Mouse (Mus musculus) lung, embryonic 15.5 days (tissue): ENCODE results near the gene Grk2. TPM values are rescaled to one million over a fixed set of nuclear protein-coding genes. Genes with fewer than 3 reads are reported as not detected.

Experiments used
- ATAC-seq: fragments of 200-750 bp; cut with Nextera tagmentation; 2 replicates; pipeline ENCODE4 v1.8.0; 2017; ENCODE audit warnings: moderate number of reproducible peaks, borderline replicate concordance; ENCODE audit not compliant: low FRiP score, low TSS enrichment; ENCODE audit errors: extremely low read depth
- H3K27ac ChIP-seq: fragments of 300-500 bp; sonication (generic); 2 replicates; pipeline ENCODE4 v1.5.1; 2015; ENCODE audit warnings: moderate library complexity, mild to moderate bottlenecking, inconsistent platforms
- H3K27me3 ChIP-seq: fragments of 300-500 bp; sonication (generic); 2 replicates; pipeline ENCODE4 v1.6.1; 2015; ENCODE audit warnings: inconsistent platforms
- H3K36me3 ChIP-seq: fragments of 300-500 bp; sonication (generic); 2 replicates; pipeline ENCODE4 v1.6.1; 2015; ENCODE audit warnings: inconsistent platforms
- H3K4me1 ChIP-seq: fragments of 300-500 bp; sonication (generic); 2 replicates; pipeline ENCODE4 v1.6.1; 2015; ENCODE audit warnings: inconsistent platforms
- H3K4me2 ChIP-seq: fragments of 300-500 bp; sonication (generic); 2 replicates; pipeline ENCODE4 v1.6.1; 2015; ENCODE audit warnings: inconsistent platforms, mild to moderate bottlenecking, moderate library complexity
- H3K4me3 ChIP-seq: fragments of 300-500 bp; sonication (generic); 2 replicates; pipeline ENCODE4 v1.5.1; 2015; ENCODE audit warnings: mild to moderate bottlenecking, inconsistent platforms
- H3K9ac ChIP-seq: fragments of 300-500 bp; sonication (generic); 2 replicates; pipeline ENCODE4 v1.6.1; 2015; ENCODE audit warnings: inconsistent platforms
- H3K9me3 ChIP-seq: fragments of 300-500 bp; sonication (generic); 2 replicates; pipeline ENCODE4 v1.6.1; 2016; ENCODE audit warnings: inconsistent platforms
- WGBS: fragments of 180-500 bp; shearing (Covaris S2); methylation state at CpG from one replicate; pipeline ENCODE4 v1.1.7; 2015; 5-methylcytosine and 5-hydroxymethylcytosine counted together
- polyA plus RNA-seq: library from polyadenylated mRNA; unstranded; fragments of >200 nt; fragmentation: Nextera tagmentation; extraction: Ambion mirVana; gene quantifications from 2 replicates; pipeline ENCODE4 v1.2.1, GENCODE M21; 2015

Grk2 gene
- polyA plus RNA-seq = 16.2 and 16.7 TPM in 2 replicates

DNA sequence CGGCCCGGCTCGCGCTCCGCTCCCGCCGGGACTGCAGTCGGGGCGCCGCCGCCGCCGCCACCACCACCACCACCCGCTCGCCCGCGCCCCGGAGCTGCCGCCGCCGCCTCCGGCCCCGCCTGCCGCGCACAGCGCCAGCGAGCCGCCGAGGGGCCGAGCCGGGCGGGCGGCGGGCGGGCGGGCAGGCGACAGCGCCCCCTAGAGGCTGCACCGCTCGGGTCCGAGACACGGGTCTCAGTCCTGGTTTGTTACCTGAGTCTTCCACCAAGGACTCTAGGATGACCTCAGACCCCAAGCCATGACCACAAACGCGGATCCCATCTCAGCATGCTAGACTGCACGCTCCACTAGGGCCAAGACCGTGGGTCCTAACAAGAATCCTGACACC is at the start of gene Grk2:
Gene Grk2, minus strand, starts transcription at position 33 of the 388 bp plus-strand sequence.
- H3K27ac ChIP-seq = peak within 1 kb of the TSS; percentile 80
- peaks cover 43% of the 10 kb centered on the region for H3K4me1 ChIP-seq
- H3K27me3 ChIP-seq = no peaks in the 10 kb centered on the region
- no peaks in the 10 kb centered on the region for H3K9me3 ChIP-seq
- peak within 1 kb of the TSS; percentile 96 for H3K9ac ChIP-seq
- H3K4me2 ChIP-seq = peak within 1 kb of the TSS; percentile 79
- peak; percentile 75; the same call in 1 of the 2 replicates for ATAC-seq
- H3K36me3 ChIP-seq = no peaks in the 10 kb centered on the region
- 0% methylated on average over 45 of the region's 46 CpGs for WGBS
- H3K4me3 ChIP-seq = peak within 1 kb of the TSS; percentile 98

DNA sequence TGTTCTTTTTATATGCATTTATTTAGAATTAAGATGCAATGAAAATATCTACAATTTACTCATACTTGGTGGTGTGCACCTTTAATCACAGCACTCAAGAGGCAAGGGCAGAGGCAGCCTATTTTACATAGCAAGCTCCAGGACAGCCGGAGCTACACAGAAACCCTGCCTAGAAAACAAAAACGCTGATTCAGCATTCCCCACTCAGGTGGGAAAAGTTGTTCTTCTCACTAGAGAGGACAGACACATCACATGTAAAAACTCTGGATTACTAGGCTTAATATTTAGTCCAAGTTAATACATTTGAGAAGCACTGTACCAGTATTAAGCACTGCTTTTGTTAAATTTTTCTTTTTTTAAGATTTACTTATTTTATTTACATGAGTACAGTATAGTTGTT is 43.4 kb upstream of the Grk2 start:
- Histone ChIP-seq H3K4me1 (no peaks in the 10 kb centered on the region), H3K9me3 (no peaks in the 10 kb centered on the region), H3K4me3 (no peak overlapping the region), H3K27ac (no peak overlapping the region), H3K36me3 (peaks cover 72% of the 10 kb centered on the region), H3K4me2 (no peak overlapping the region), H3K9ac (no peak overlapping the region), H3K27me3 (no peaks in the 10 kb centered on the region)
- WGBS = 86% methylated on average over 2 of the region's 2 CpGs
- no peak for ATAC-seq

DNA sequence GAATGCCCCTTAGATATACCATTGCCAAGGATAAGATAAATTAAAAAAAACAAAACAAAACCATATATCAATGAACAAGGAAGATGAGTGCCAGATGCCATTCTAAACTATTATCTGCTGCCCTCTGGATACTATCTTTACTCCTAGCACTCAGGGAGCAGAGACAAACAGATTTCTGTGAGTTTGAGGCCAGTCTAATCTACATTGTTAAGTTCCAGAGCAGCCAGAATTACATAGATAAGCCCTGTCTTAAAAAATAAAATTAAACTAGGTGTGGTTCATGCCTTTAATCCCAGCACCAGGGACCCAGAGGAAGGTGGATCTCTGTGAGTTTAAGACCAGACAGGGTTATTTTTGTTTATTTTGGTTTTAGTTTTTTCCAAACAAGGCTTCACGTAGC is 40.5 kb upstream of the Grk2 start:
- no peak overlapping the region for H3K4me3 ChIP-seq
- H3K27ac ChIP-seq = no peak overlapping the region
- H3K4me2 ChIP-seq = no peak overlapping the region
- no peak for ATAC-seq
- no peaks in the 10 kb centered on the region for H3K27me3 ChIP-seq
- H3K9me3 ChIP-seq = no peaks in the 10 kb centered on the region
- no peaks in the 10 kb centered on the region for H3K4me1 ChIP-seq
- H3K9ac ChIP-seq = no peak overlapping the region
- peaks cover 84% of the 10 kb centered on the region for H3K36me3 ChIP-seq
- WGBS = 69% methylated on average over 1 of the region's 1 CpGs

GRCm38 (mm10) chr19:4338162-4338561 is 32.1 kb upstream of the Grk2 start:
- Histone ChIP-seq H3K9ac (no peak overlapping the region), H3K9me3 (no peaks in the 10 kb centered on the region), H3K4me3 (no peak overlapping the region), H3K27me3 (no peaks in the 10 kb centered on the region), H3K27ac (no peak overlapping the region), H3K4me2 (no peak overlapping the region), H3K4me1 (peaks cover 9% of the 10 kb centered on the region), H3K36me3 (peaks cover 44% of the 10 kb centered on the region)
- no peak for ATAC-seq
- 26% methylated on average over 2 of the region's 2 CpGs for WGBS

DNA sequence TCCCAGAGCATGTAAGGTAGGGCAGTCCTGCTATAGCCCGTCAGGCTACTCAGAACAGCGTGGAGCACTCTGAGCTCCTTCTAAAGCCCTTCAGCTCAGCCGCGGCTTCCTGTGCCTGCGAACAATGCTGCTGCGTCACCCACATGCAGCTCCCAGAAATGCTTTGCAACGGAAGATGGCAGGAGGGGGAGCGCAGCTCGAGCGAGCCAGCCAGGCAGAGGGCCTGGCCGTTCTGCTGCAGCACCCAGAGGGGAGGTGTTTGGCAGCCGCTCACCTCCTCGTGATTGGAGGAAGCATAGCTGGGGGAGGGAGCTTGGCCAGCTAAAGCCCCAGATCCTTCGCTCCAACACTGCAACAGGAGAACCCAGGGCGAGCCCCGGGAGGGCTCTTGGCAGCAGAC is 27.8 kb upstream of the Grk2 start:
- peak overlapping the region; percentile 77 for H3K4me2 ChIP-seq
- WGBS = under 1% methylated on average over 16 of the region's 16 CpGs
- H3K36me3 ChIP-seq = peaks cover 27% of the 10 kb centered on the region
- peak overlapping the region; percentile 88 for H3K27ac ChIP-seq
- H3K4me1 ChIP-seq = peaks cover 21% of the 10 kb centered on the region
- no peaks in the 10 kb centered on the region for H3K9me3 ChIP-seq
- H3K9ac ChIP-seq = peak overlapping the region; percentile 54
- no peaks in the 10 kb centered on the region for H3K27me3 ChIP-seq
- ATAC-seq = peak; percentile 99
- H3K4me3 ChIP-seq = peak overlapping the region; percentile 57

DNA sequence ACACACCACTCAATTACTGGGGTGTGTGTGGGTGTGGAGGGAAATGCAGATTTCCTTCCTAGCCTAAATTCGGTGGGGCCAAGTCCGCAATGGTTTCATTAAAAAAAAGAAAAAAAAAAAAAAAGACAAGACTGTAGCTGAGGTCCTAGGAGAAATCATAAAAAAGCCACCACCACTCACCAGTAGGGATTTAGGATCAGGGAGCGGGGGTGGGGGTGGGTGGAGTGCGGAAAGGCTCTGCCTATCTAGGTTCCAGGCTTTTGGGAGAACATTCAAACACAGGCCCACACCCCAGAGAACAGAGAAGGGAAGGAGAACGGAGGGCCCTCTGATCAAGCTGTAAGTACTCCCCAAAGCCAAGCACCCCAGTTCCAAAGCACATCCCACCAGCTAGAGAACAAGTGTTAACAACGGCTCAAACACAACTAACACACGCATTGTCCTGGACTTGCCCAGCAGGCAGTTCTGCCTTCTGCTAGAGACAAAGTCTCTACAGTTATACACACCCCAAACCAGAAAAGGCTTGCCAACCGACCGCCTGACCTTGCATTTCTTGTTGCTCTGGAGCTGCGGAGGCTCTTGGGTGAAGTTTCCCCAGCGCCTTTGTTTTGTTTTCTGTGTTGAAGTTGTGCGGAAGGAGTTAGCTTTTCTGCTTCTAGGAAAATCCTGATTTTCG is 27.2 kb upstream of the Grk2 start:
- WGBS = 1% methylated on average over 13 of the region's 13 CpGs
- H3K4me2 ChIP-seq = peak overlapping the region; percentile 77

GRCm38 (mm10) chr19:4332653-4333052 is 26.6 kb upstream of the Grk2 start:
- ATAC-seq = no peak
- peaks cover 33% of the 10 kb centered on the region for H3K36me3 ChIP-seq
- no peaks in the 10 kb centered on the region for H3K9me3 ChIP-seq

More for the DNA sequence above, 27.2 kb upstream of the Grk2 start:
- Histone ChIP-seq H3K4me1 (peaks cover 21% of the 10 kb centered on the region), H3K4me3 (peak overlapping the region; percentile 57), H3K9me3 (no peaks in the 10 kb centered on the region), H3K9ac (peak overlapping the region; percentile 54), H3K27ac (peak overlapping the region; percentile 88), H3K36me3 (peaks cover 31% of the 10 kb centered on the region), H3K27me3 (no peaks in the 10 kb centered on the region)
- peak; percentile 13 for ATAC-seq

DNA sequence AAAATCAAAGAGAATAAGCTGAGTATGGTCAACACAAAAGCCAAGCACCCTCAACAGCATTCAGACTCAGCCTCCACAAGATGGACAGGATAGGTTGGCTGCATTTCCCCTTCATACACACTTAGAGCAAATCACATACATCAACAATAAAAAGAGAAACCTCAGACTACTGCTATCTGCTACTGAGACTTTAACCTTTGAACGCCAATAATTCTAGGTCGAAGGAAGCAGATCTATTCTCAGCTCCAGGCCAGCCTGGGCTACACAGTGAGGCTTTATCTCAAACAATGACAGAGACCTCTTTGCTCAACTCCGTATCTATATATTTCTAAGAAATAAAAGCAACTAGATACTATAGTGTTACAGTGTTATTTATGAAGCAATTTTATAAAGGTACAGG is 25.3 kb upstream of the Grk2 start:
- 80% methylated on average over 3 of the region's 3 CpGs for WGBS
- H3K27ac ChIP-seq = no peak overlapping the region
- no peak overlapping the region for H3K9ac ChIP-seq
- H3K36me3 ChIP-seq = peaks cover 47% of the 10 kb centered on the region
- no peak overlapping the region for H3K4me2 ChIP-seq
- no peak for ATAC-seq
- peaks cover 21% of the 10 kb centered on the region for H3K4me1 ChIP-seq
- no peaks in the 10 kb centered on the region for H3K9me3 ChIP-seq
- no peaks in the 10 kb centered on the region for H3K27me3 ChIP-seq
- no peak overlapping the region for H3K4me3 ChIP-seq

More at GRCm38 (mm10) chr19:4332653-4333052, 26.6 kb upstream of the Grk2 start:
- WGBS = 0% methylated on average over 4 of the region's 4 CpGs
- Histone ChIP-seq H3K4me1 (peaks cover 21% of the 10 kb centered on the region), H3K9ac (peak overlapping the region; percentile 54), H3K4me2 (peak overlapping the region; percentile 77), H3K27ac (peak overlapping the region; percentile 88), H3K4me3 (peak overlapping the region; percentile 57), H3K27me3 (no peaks in the 10 kb centered on the region)

DNA sequence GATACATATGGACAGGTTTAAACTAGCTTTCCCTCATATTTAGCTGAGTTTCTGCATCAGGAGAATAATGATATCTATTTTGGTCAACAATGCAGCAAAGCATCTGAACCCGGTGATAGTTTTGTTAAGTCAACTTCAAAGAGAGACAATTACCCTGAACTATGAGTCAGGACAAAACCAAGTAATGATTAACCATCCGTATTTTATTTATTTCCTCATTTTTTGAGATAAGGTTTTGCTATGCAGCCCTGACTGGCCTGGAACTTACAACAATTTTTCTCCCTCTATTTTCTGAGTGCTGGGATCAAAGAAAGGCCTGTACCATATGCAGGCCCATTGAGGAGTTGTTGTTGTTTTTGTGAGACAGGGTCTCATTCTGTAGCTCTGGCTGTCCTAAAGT is 24.6 kb upstream of the Grk2 start:
- 75% methylated on average over 2 of the region's 2 CpGs for WGBS
- ATAC-seq = no peak
- peaks cover 54% of the 10 kb centered on the region for H3K36me3 ChIP-seq
- H3K9ac ChIP-seq = no peak overlapping the region
- no peaks in the 10 kb centered on the region for H3K27me3 ChIP-seq
- H3K9me3 ChIP-seq = no peaks in the 10 kb centered on the region
- no peak overlapping the region for H3K4me2 ChIP-seq
- peaks cover 21% of the 10 kb centered on the region for H3K4me1 ChIP-seq
- no peak overlapping the region for H3K4me3 ChIP-seq
- H3K27ac ChIP-seq = no peak overlapping the region

DNA sequence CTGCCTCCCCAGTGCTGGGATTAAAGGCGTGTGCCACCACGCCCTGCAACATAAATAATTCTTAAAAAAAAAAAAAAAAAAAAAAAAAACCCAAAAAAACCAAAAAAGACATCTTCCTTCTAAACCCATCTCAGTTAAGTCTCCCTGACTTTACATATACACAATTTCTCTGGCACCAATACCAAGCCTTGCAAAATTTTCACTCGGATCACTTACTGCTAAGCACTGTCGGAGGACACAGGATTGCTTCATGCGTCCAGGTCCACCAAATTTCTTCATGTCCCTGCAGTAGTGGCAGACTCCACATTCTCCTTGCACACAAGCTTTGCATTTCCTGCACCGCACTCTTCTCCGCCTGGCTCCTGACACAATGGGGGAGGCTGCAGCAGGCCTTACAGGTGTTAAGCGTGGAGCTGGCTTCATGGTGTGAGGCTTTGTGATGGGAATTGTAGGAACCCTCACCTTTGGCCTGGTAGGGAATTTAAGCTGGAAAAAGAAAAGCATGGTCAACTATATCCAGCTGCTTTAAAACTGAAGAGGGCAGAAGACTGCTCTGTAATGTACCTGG is 22.8 kb upstream of the Grk2 start:
- Histone ChIP-seq H3K36me3 (peaks cover 68% of the 10 kb centered on the region), H3K4me2 (no peak overlapping the region), H3K27ac (no peak overlapping the region), H3K4me1 (peaks cover 12% of the 10 kb centered on the region), H3K4me3 (no peak overlapping the region), H3K9ac (no peak overlapping the region), H3K27me3 (no peaks in the 10 kb centered on the region), H3K9me3 (no peaks in the 10 kb centered on the region)
- ATAC-seq = no peak
- WGBS = 92% methylated on average over 8 of the region's 8 CpGs

- Histone ChIP-seq H3K4me1 (peaks cover 2% of the 10 kb centered on the region; the same call in 1 of the 2 replicates), H3K27me3 (no peaks in the 10 kb centered on the region), H3K9me3 (no peaks in the 10 kb centered on the region), H3K4me3 (no peak overlapping the region), H3K27ac (no peak overlapping the region), H3K4me2 (no peak overlapping the region), H3K36me3 (peaks cover 84% of the 10 kb centered on the region), H3K9ac (no peak overlapping the region)
- ATAC-seq = no peak
- WGBS = 69% methylated on average over 1 of the region's 1 CpGs
Observed at GRCm38 (mm10) chr19:4326881-4327280, 20.9 kb upstream of the Grk2 start.

GRCm38 (mm10) chr19:4326106-4326505 is 20.1 kb upstream of the Grk2 start:
- H3K36me3 ChIP-seq = peaks cover 89% of the 10 kb centered on the region
- H3K27ac ChIP-seq = no peak overlapping the region
- no peak overlapping the region for H3K4me3 ChIP-seq
- H3K4me1 ChIP-seq = no peaks in the 10 kb centered on the region
- no peak overlapping the region for H3K4me2 ChIP-seq
- ATAC-seq = no peak
- no peaks in the 10 kb centered on the region for H3K9me3 ChIP-seq
- WGBS = 77% methylated on average over 3 of the region's 3 CpGs
- no peaks in the 10 kb centered on the region for H3K27me3 ChIP-seq
- no peak overlapping the region for H3K9ac ChIP-seq
